Comparison of ENCODE assay signal across 8 mouse cellular contexts in genomic region chr11:116671112-116671844, GRCm38 (mm10). TPM values are rescaled to one million over a fixed set of nuclear protein-coding genes. Genes with fewer than 3 reads are reported as not detected.
DNase-seq lines count a peak whose midpoint lies in the region; ATAC-seq lines count a peak whose summit lies in the region.

No protein-coding gene starts in this region.

- H3K27me3 ChIP-seq in intestine, embryonic 14.5 days (replicated peaks; ENCODE audit: control insufficient read depth, insufficient read depth, low read length), result no peaks in the 10 kb centered on the region

- 1% methylated on average over 45 of the region's 45 CpGs for WGBS in intestine, embryonic 14.5 days

- H3K4me3 ChIP-seq in intestine, embryonic 14.5 days (ENCODE audit: low read depth, low read length), result peak overlapping the region; percentile 71

- H3K27ac ChIP-seq in intestine, embryonic 14.5 days (ENCODE audit: low read depth), result peak overlapping the region; percentile 66

- peak; percentile 90 for ATAC-seq in intestine, embryonic 14.5 days (replicated peaks; ENCODE audit: low FRiP score, low TSS enrichment, low read depth)

- DNase-seq in adrenal gland, adult (ENCODE audit: inconsistent age in 2 of 2, low spot score in 1 of 2), result peak; percentile 97 to 100
- peak; percentile 99 for DNase-seq in embryo, embryonic 10.5 days (ENCODE audit: low spot score)
- peak; percentile 95 for DNase-seq in gastrocnemius, postnatal 14 days
- peak; percentile 98 for DNase-seq in intestine, embryonic 14.5 days (ENCODE audit: low spot score)
- DNase-seq in left cerebral cortex, postnatal 14 days (ENCODE audit: low spot score in 2 of 2), result peak; percentile 97 to 98
- peak; percentile 100 for DNase-seq in mesoderm, embryonic 11.5 days (ENCODE audit: low read depth, low spot score)
- DNase-seq in right cerebral cortex, postnatal 36 days (ENCODE audit: low spot score in 2 of 2), result peak; percentile 94 to 95
- peak; percentile 96 for DNase-seq in yolk sac, embryonic 10.5 days (ENCODE audit: low spot score)

- intact Hi-C loops in gastrocnemius, postnatal 14 days (cut with DNase I; ENCODE audit: low total_unique reads), result no loop called here
- intact Hi-C loops in left cerebral cortex, postnatal 14 days (cut with DNase I), result loop anchor here (2.0 to 5.0 kb wide), 2 partner anchors 26 to 136 kb away; no protein-coding TSS in a partner anchor

- H3K9me3 ChIP-seq in intestine, embryonic 14.5 days (ENCODE audit: control insufficient read depth, low read length), result no peaks in the 10 kb centered on the region

- H3K4me2 ChIP-seq in intestine, embryonic 14.5 days (ENCODE audit: low read length), result peak overlapping the region; percentile 82

- H3K36me3 ChIP-seq in intestine, embryonic 14.5 days (ENCODE audit: control insufficient read depth, insufficient read depth, low read length), result peaks cover 35% of the 10 kb centered on the region

- H3K9ac ChIP-seq in intestine, embryonic 14.5 days (ENCODE audit: low read length), result peak overlapping the region; percentile 93

- peaks cover 15% of the 10 kb centered on the region for H3K4me1 ChIP-seq in intestine, embryonic 14.5 days (replicated peaks; ENCODE audit: control insufficient read depth, insufficient read depth, low read length)

RNA-seq across cellular contexts. Expression of gene Cygb, which starts 17.2 kb away (rescaled TPM):
- total RNA-seq in gastrocnemius, postnatal 14 days (2021), result 10 to 100 TPM; 16.8 to 22.8 TPM
- 14.5 and 16.4 TPM in 2 replicates for polyA plus RNA-seq in intestine, embryonic 14.5 days (2014; fragmentation: Nextera tagmentation; extraction: Ambion mirVana)
- total RNA-seq in left cerebral cortex, postnatal 14 days (2021), result 10 to 100 TPM; 26.7 to 34.7 TPM

RNA-seq across cellular contexts. Expression of gene Prcd, which starts 17.9 kb away (rescaled TPM):
- total RNA-seq in gastrocnemius, postnatal 14 days (2021), result under 1 TPM; 0.49 to 0.84 TPM
- polyA plus RNA-seq in intestine, embryonic 14.5 days (2014; fragmentation: Nextera tagmentation; extraction: Ambion mirVana), result 0.75 and 1.8 TPM in 2 replicates
- 1 to 10 TPM; 2.8 to 3.0 TPM for total RNA-seq in left cerebral cortex, postnatal 14 days (2021)

RNA-seq across cellular contexts. Expression of gene Rhbdf2, which starts 44.5 kb away (rescaled TPM):
- 1 to 10 TPM; 5.9 to 9.0 TPM for total RNA-seq in gastrocnemius, postnatal 14 days (2021)
- 5.7 and 5.9 TPM in 2 replicates for polyA plus RNA-seq in intestine, embryonic 14.5 days (2014; fragmentation: Nextera tagmentation; extraction: Ambion mirVana)
- total RNA-seq in left cerebral cortex, postnatal 14 days (2021), result 1 to 10 TPM; 1.5 to 1.9 TPM

Comparison
In these comparisons a context has a peak if more than half of its experiments do, and no peak if none do; other contexts are left out.
1. Peak in every context shown above with its lines: DNase-seq, ATAC-seq, H3K4me3 ChIP-seq and H3K27ac ChIP-seq.